Comparison of ENCODE assay signal across 16 mouse cellular contexts in genomic region chr2:135123695-135124343, GRCm38 (mm10).
DNase-seq lines count a peak whose midpoint lies in the region; ATAC-seq lines count a peak whose summit lies in the region.
"Had no signal": no experiment of that assay in that cellular context is flagged by ENCODE, and none has a peak within 500 bp of the region (broad histone marks: within the 10 kb centered on the region; RNA-seq: fewer than 3 reads in every experiment).

No protein-coding gene starts in this region.

- H3K4me1 ChIP-seq in forebrain, embryonic 15.5 days, result no peaks in the 10 kb centered on the region
- no peaks in the 10 kb centered on the region for H3K4me1 ChIP-seq in forebrain, embryonic 13.5 days
- no peaks in the 10 kb centered on the region for H3K4me1 ChIP-seq in kidney, embryonic 14.5 days (ENCODE audit: control insufficient read depth, insufficient read depth, low read length)
- peaks cover 5% of the 10 kb centered on the region; the same call in 1 of the 2 replicates for H3K4me1 ChIP-seq in megakaryocyte, embryonic 14.5 days
- H3K4me1 ChIP-seq in hindbrain, embryonic 16.5 days (ENCODE audit: control insufficient read depth, insufficient read depth, low read depth, low read length), result no peaks in the 10 kb centered on the region
- H3K4me1 ChIP-seq: embryonic facial prominence, embryonic 15.5 days; kidney, embryonic 15.5 days; liver, embryonic 12.5 days had no signal

- no peak for DNase-seq in kidney, adult 11 months
- no peak for DNase-seq in adrenal gland, adult 8-10 months
- DNase-seq: cerebellum, adult 9-11 months; gastrocnemius, adult 2 months; left cerebral cortex, postnatal 4 days; thymus, postnatal 4 days had no signal

- WGBS in forebrain, embryonic 15.5 days, result 81% methylated on average over 4 of the region's 4 CpGs
- 88% methylated on average over 4 of the region's 4 CpGs for WGBS in forebrain, embryonic 13.5 days
- WGBS in kidney, embryonic 14.5 days, result 68% methylated on average over 4 of the region's 4 CpGs
- 83% methylated on average over 4 of the region's 4 CpGs for WGBS in hindbrain, embryonic 16.5 days

- H3K27me3 ChIP-seq in forebrain, embryonic 15.5 days, result no peaks in the 10 kb centered on the region
- no peaks in the 10 kb centered on the region for H3K27me3 ChIP-seq in forebrain, embryonic 13.5 days
- no peaks in the 10 kb centered on the region for H3K27me3 ChIP-seq in kidney, embryonic 14.5 days (ENCODE audit: control insufficient read depth, insufficient read depth, low read length)
- peaks cover 1% of the 10 kb centered on the region for H3K27me3 ChIP-seq in megakaryocyte, embryonic 14.5 days (replicated peaks)
- no peaks in the 10 kb centered on the region for H3K27me3 ChIP-seq in hindbrain, embryonic 16.5 days (replicated peaks; ENCODE audit: control insufficient read depth, insufficient read depth, low read length)
- H3K27me3 ChIP-seq: embryonic facial prominence, embryonic 15.5 days; kidney, embryonic 15.5 days; liver, embryonic 12.5 days had no signal

- no peak overlapping the region for H3K9ac ChIP-seq in forebrain, embryonic 15.5 days (replicated peaks)
- no peak overlapping the region for H3K9ac ChIP-seq in forebrain, embryonic 13.5 days
- no peak overlapping the region for H3K9ac ChIP-seq in kidney, embryonic 14.5 days (ENCODE audit: low read depth, low read length)
- H3K9ac ChIP-seq in hindbrain, embryonic 16.5 days (ENCODE audit: low read depth, low read length), result no peak overlapping the region
- H3K9ac ChIP-seq: embryonic facial prominence, embryonic 15.5 days; kidney, embryonic 15.5 days; liver, embryonic 12.5 days had no signal

- no peak overlapping the region for H3K27ac ChIP-seq in forebrain, embryonic 15.5 days (replicated peaks)
- H3K27ac ChIP-seq in forebrain, embryonic 13.5 days, result no peak overlapping the region
- H3K27ac ChIP-seq in kidney, embryonic 14.5 days (ENCODE audit: low read depth, low read length), result no peak overlapping the region
- H3K27ac ChIP-seq in hindbrain, embryonic 16.5 days (ENCODE audit: low read depth, low read length), result no peak overlapping the region
- H3K27ac ChIP-seq: embryonic facial prominence, embryonic 15.5 days; gastrocnemius, adult 2 months; kidney, embryonic 15.5 days; layer of hippocampus, adult 2 months; liver, embryonic 12.5 days had no signal

- H3K36me3 ChIP-seq in forebrain, embryonic 15.5 days, result no peaks in the 10 kb centered on the region
- H3K36me3 ChIP-seq in forebrain, embryonic 13.5 days (ENCODE audit: poor library complexity, severe bottlenecking), result no peaks in the 10 kb centered on the region
- H3K36me3 ChIP-seq in kidney, embryonic 14.5 days (ENCODE audit: control insufficient read depth, insufficient read depth, low read length), result no peaks in the 10 kb centered on the region
- no peaks in the 10 kb centered on the region for H3K36me3 ChIP-seq in megakaryocyte, embryonic 14.5 days (replicated peaks; ENCODE audit: low read length)
- no peaks in the 10 kb centered on the region for H3K36me3 ChIP-seq in hindbrain, embryonic 16.5 days (ENCODE audit: control insufficient read depth, insufficient read depth, low read length)
- H3K36me3 ChIP-seq: embryonic facial prominence, embryonic 15.5 days; kidney, embryonic 15.5 days; liver, embryonic 12.5 days had no signal

- no peaks in the 10 kb centered on the region for H3K9me3 ChIP-seq in forebrain, embryonic 15.5 days
- no peaks in the 10 kb centered on the region for H3K9me3 ChIP-seq in forebrain, embryonic 13.5 days (replicated peaks)
- H3K9me3 ChIP-seq in kidney, embryonic 14.5 days (ENCODE audit: control insufficient read depth, low read length), result no peaks in the 10 kb centered on the region
- H3K9me3 ChIP-seq in megakaryocyte, embryonic 14.5 days, result no peaks in the 10 kb centered on the region
- no peaks in the 10 kb centered on the region for H3K9me3 ChIP-seq in hindbrain, embryonic 16.5 days (ENCODE audit: control insufficient read depth, low read length)
- H3K9me3 ChIP-seq: embryonic facial prominence, embryonic 15.5 days; kidney, embryonic 15.5 days; liver, embryonic 12.5 days had no signal

- no peak overlapping the region for H3K4me2 ChIP-seq in forebrain, embryonic 15.5 days (replicated peaks)
- H3K4me2 ChIP-seq in forebrain, embryonic 13.5 days, result no peak overlapping the region
- H3K4me2 ChIP-seq in kidney, embryonic 14.5 days (replicated peaks; ENCODE audit: low read depth, low read length), result no peak overlapping the region
- H3K4me2 ChIP-seq in hindbrain, embryonic 16.5 days (ENCODE audit: low read length), result no peak overlapping the region
- H3K4me2 ChIP-seq: embryonic facial prominence, embryonic 15.5 days; kidney, embryonic 15.5 days; liver, embryonic 12.5 days had no signal

- ATAC-seq in forebrain, embryonic 15.5 days (replicated peaks), result 0 out of 2 replicates have a peak, but pooled peaks have one; percentile 13
- no peak for ATAC-seq in forebrain, embryonic 13.5 days
- peak; percentile 69; the same call in 1 of the 2 replicates for ATAC-seq in kidney, embryonic 14.5 days (ENCODE audit: low FRiP score, low TSS enrichment)
- no peak for ATAC-seq in megakaryocyte, adult 5-6 weeks (ENCODE audit: poor library complexity, severe bottlenecking)
- ATAC-seq in hindbrain, embryonic 16.5 days, result peak; percentile 67
- ATAC-seq: liver, embryonic 12.5 days had no signal

- no peak overlapping the region for H3K4me3 ChIP-seq in forebrain, embryonic 15.5 days
- no peak overlapping the region for H3K4me3 ChIP-seq in forebrain, embryonic 13.5 days
- H3K4me3 ChIP-seq in kidney, embryonic 14.5 days (ENCODE audit: low read length), result no peak overlapping the region
- peak overlapping the region; percentile 47 for H3K4me3 ChIP-seq in megakaryocyte, embryonic 14.5 days (replicated peaks)
- no peak overlapping the region for H3K4me3 ChIP-seq in hindbrain, embryonic 16.5 days (ENCODE audit: low read length)
- H3K4me3 ChIP-seq: embryonic facial prominence, embryonic 15.5 days; gastrocnemius, adult 2 months; kidney, embryonic 15.5 days; layer of hippocampus, adult 2 months; liver, embryonic 12.5 days had no signal

Comparison
In these comparisons a context has a peak if more than half of its experiments do, and no peak if none do; other contexts are left out.
1. ATAC-seq: peak in forebrain, embryonic 15.5 days (single experiment), kidney, embryonic 14.5 days (single experiment) and hindbrain, embryonic 16.5 days (single experiment); none in forebrain, embryonic 13.5 days (single experiment) and megakaryocyte, adult 5-6 weeks (single experiment).